Mouse (Mus musculus): ENCODE measurements around the gene Eif1ax.

DNA sequence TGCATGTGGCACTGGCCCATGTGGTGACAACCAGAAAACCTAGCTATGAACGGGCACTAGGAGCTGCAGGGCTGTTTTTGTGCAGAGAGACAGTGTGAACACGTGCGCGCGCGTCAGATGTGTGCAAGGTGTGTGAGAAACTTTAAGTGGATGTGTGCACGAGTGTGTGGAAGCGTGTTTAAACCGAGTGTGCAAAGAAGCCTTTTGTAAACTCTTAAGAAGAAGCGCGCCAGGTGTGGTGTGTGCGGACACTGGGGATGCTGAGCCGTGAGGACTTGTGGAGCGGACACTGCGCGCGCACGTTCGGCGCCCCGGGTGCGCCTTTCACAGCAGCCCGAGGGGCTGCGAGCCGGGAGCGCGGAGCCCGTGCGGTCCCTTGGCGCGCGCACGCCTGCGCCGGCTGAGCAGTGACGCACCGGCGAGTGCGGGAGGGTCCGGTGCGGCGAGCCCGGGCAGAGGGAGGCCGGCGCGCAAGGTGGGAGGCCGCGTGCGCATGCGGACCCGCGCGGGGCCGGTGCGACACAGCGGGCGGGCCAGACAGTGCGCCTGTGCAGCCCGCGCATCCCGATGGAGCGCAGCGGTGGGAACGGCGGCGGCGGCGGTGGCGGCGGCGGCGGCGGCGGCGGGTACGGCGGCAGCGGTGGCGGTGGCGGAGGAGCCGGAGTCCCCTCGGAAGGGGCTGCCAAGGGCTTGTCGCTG, 42.3 kb downstream of the Eif1ax start, which contains the start of gene Map7d2:
- TF ChIP-seq CTCF (conservative IDR thresholded peaks at IDR 0.05; ENCODE audit: insufficient read depth, insufficient read length, low read depth, low read length) (no peak), POLR2A (IDR thresholded peaks at IDR 0.05; ENCODE audit: low read depth, low read length) (no peak)

Data from kidney, adult 2 months (tissue).